Mouse (Mus musculus): ENCODE data around the gene Tnfrsf8.
"Not testable (repeated sequence)": the region's sequence is repeated elsewhere in the genome, so short reads cannot be mapped to it uniquely, and the experiment has no call there.

The Tnfrsf8 gene

DNA sequence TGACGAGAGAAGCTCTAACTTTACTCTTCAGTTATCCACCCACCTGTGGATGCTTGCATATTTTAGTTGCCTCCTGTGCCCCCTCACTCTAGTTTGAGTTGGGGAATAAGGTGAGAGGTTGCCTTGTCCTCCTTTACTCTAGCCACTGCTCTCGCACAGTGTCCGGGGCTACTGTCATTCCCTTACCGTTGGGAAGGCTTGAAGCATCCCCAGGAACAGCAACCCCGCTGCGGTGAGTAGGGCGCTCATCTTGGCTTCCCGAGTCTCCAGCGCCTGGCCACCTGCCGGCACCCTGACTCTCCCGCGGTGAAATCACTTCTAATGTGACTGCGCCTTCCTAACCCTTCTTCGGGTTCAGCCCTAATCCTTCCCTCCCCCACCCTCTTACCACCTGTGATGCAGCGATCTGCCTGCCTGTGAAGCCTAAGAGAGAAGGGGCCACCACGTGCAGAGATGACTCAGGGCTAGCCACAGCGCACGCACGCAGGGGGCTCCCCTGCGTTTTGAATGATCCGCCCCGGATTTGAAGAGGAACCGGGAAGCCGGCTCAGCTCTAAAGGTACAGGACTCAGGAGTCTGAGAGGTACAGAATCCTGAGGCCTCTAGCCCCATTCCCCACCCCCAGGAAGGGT, at the start of gene Tnfrsf8:
TSS of gene Tnfrsf8 (minus strand) at position 329 of the 632 bp plus-strand sequence.
- no peak for DNase-seq (ENCODE audit: low spot score)

DNA sequence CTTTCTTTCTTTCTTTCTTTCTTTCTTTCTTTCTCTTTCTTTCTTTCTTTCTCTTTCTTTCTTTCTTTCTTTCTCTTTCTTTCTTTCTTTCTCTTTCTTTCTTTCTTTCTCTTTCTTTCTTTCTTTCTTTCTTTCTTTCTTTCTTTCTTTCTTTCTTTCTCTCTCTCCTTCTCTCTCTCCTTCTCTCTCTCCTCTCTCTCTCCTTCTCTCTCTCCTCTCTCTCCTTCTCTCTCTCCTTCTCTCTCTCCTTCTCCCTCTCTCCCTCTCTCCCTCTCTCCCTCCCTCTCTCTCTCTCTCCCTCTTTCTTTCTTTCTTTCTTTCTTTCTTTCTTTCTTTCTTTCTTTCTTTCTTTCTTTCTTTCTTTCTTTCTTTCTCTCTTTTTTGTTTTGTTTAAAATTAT, 46.7 kb upstream of the Tnfrsf8 start:
- not testable (repeated sequence) for DNase-seq (ENCODE audit: low spot score)

DNA sequence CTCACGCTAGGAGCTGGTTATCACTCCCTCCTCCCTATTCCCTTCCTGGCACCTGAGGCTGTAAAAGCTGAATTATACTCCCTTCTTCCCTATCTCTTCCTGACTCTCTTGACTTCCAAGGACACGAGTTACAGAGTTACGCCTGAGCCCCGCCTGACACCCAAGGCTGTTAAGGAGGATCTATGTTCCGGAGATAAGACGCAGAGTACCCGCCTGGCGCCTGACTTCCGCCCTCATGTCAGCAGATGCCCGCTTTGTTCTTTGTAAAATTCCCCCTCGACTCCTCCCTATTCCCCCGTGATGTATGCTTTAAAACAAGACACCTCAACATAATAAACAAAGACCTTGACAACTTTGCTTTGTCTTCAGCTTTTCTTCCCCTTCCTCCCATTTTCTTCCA, 46.1 kb upstream of the Tnfrsf8 start:
- DNase-seq (ENCODE audit: low spot score), result no peak

DNA sequence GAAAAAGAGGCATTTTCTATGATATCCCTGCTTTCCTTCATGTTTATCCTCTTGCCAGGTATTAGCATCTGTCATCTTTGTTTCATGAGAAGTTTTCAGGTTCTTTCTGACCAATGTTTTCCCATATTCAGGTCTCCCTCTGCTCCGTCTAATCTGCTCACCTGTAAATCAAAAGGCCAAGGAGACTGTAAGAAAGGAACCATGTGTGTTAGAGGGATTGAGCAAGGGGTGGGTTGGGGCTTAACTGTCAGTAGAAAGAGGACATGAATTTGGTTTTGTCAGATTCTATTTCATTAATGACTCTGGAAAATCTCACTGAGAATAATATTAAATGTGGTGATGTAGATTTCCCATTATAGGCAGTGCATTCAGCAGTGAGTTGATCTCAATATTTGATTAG, 45.6 kb upstream of the Tnfrsf8 start:
- no peak for DNase-seq (ENCODE audit: low spot score)

DNA sequence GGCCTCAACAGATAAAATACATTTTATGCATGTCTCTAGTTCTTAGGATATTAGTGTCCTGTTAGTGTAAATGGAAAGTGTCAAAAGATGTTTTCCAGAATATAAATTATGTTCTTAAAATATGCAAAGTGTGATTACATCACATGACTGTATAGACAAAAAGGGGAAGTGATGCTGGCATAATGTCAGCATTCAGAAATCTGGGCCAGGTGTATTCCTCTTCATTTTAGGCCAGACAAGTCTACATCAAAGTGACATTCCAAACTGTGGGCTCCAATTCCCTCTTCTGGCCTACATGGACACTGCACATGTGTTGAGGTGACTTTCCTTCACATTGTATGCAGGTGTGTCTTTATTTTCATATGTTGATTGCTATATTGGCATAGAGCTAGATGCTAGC, 41.3 kb upstream of the Tnfrsf8 start:
- DNase-seq (ENCODE audit: low spot score), result no peak

DNA sequence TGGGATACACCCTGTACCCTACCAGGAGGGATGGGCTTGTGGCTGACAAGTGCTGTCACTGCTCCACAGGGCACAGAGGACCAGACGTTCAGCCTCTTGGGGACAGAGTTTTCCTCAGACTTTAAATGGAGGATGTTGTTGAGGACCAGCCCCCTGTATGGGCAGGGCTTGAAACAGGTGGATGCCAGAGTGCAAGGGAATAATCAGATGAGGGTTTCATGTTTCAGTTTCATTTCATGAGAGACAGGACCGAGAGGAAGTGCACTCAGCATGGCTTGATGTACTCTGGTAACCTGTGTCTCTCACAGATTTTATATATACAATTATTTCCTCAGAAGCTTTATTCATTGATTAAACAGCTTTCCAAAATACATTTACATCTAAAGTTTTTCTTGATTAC, 38.9 kb upstream of the Tnfrsf8 start:
- DNase-seq (ENCODE audit: low spot score), result no peak

DNA sequence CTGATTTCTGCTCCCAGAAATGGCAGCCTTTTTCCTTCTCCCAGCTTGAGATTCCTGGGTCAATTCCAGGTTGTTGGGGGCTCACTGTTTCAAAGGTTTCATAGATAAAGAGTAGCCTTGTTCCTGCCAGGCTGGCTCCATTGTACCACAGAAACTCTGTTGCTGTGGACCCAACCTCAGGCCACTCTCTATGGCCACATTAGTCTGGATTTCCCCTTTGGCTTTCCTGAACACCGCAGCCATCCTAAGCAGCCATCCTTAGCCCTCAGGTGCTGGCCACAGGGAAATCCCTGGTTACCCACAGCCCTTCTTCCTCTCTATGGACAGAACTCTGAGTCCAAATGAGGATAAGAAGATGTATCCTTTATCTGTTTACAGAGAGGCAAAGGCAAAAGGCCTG, 30.0 kb upstream of the Tnfrsf8 start:
- no peak for DNase-seq (ENCODE audit: low spot score)

DNA sequence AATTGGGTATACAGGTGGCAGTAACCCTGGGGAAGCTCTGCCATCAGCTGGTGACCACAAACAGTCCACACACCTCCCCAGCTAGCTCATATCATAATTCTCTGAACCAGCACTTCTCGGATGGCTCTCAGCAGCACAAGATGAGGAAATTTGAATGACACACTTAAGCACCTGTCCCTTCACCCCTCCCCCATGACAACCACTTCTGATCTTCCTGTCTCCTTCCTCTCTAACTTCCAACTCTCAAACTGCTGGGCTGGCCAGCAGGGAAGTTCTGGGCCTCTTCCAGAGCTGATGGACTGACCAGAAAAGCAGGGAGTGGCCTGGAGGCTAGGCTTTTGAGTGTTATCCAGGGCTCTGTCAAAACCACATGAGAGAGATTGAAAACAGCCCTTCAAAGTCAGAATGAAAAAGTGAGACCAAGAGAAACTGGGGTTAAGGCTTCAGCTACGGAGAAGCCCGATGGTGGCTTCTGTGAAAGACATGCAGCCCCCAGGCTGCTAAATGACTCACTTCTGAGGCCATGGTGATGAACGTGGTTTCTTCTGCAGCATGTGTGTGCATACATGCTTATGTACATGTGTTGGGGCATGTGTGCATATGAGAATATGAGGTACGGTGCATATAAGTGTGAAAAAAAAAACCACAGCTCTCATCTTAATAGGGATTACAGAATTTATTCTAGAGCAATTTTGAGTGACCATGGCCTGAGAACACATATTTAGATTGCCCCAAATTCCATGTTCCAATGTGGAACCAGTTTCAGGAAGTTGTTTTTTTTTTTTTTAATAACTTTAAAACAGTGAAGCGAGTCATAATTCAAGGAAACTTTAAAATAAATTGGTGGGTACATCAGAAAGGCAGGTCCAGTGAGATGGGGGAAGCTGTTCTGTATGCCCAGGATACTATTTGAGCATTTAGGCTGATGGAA, 27.2 kb upstream of the Tnfrsf8 start:
- no peak for DNase-seq (ENCODE audit: low spot score)

DNA sequence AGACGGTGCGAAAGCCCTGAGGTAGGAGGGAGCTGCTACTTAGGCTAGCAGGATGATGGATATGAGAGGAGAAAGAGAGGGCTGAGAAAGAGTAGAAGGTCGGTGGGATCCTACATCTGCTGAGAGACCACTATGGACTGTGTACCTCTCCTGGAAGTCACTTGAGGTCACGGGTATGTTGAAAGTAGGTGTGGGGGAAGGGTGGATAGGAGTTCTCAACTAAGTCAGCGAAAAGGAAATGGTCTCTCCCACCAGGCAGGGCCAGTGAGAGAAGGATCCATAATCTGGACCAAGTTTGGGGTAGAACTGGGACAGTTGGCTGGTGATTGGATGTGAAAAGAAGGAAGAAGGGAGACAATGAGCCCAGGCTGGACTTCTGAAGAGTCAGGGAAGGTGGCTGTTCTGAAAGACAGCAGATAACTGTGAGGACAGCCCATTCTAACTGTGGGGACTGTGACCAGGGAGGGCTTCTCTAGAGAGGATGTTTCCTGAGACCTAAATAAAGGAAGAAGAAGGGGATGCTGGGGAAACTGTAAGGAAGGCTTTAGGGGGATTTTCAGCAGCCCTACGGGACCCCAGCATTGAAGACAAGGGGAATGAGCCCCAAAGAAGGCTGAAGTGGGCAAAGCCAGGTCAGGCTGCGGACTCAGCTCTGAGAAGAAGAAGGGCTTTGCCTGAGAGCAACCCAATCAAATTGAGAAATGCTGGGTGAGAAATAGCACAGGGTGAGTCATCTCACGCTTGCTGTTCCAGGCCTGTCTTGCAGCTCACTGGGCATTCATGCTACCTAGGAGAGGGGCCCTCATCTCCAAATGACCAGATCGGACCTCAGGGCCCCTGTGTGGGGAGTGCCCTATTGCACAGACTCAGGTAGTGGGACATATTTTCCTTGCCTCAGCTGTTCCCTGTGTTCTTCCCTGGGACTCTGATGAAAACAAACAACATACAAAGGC, 23.2 kb upstream of the Tnfrsf8 start:
- no peak for DNase-seq (ENCODE audit: low spot score)

DNA sequence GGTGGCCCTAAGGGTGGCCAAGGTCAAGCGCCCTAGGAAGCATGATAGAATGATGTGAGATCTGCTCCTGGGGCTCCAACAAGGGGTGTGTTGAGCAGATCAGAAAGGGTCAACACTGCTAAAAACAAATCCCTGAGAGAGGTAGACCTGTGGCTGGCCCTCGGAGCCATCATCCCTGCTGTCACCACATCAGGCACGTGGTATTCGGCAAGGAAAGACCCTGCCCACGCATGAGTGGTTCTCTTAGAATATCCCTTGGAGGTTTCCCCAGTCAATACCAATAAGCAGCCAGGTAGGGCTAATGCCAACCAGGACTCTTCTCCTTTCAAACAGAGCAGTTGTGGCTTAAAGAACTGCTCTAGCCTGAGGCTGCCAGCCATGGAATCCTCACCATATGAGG, 21.6 kb upstream of the Tnfrsf8 start:
- DNase-seq (ENCODE audit: low spot score), result no peak

DNA sequence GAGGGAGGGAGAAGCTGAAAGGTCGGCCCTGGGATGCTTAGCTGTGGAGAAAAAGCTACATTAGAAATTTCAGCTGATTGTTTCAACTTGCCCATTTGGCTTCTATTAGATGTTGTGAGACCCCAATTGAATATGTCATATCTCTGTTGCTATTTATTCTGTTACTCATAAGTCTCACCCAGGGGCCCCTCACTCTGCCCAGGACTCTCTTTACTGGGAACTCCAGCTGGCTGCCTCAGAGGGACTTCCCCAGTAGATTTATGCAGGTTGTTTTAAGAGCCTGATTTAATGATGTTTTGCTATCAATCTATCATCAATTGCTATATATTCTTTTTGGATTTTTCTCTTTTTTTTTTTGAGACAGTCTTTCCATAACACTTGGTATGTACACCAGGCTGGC, 21.1 kb upstream of the Tnfrsf8 start:
- DNase-seq (ENCODE audit: low spot score), result no peak

DNA sequence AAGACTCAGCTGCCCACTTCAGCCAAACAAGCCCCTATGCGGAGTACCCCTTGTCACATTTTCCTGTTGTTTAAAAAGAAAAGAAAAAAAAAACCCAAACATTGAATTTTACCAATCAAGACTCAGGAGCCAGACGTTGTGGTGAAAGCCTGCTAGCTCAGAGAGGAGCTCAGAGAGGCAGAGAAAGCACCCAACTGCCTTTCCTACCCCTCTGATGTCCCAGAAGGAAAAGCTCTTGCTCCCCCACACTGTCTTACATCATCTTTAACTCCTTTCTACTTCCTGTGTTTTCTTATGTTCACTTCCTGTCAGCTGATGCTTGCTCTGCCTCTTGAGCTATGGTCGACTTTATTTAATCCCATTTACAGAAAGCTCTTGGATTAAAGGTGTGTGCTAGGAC, 8.7 kb upstream of the Tnfrsf8 start:
- DNase-seq (ENCODE audit: low spot score), result no peak

DNA sequence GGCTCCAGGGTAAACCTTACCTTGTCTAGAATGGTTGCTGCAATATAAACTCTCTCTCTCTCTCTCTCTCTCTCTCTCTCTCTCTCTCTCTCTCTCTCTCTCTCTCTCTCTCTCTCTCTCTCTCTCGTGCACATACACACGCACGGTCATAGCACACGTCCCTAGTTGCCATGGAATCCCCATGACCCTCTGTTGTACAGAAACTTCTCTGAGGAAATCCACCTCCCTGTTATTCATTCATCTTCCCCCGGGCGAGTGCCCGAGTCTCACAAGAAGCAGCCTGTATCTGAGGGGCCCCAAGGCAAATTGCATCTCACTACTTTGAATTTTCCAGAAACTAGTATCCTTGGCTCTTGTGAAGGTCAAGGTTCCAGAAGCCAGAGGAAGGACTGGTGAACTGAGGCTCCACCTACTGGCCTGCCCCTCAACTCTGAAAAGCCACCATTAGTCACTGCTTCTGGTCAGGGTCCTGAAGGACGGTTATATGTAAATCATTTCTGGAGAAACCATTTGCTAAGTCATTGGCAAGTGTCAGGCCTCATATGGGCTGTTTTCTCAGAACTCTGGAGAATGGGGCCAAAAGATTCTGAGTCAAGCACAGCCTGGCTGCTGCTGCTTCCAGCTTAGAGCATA, 8.1 kb upstream of the Tnfrsf8 start:
- DNase-seq (ENCODE audit: low spot score), result no peak

DNA sequence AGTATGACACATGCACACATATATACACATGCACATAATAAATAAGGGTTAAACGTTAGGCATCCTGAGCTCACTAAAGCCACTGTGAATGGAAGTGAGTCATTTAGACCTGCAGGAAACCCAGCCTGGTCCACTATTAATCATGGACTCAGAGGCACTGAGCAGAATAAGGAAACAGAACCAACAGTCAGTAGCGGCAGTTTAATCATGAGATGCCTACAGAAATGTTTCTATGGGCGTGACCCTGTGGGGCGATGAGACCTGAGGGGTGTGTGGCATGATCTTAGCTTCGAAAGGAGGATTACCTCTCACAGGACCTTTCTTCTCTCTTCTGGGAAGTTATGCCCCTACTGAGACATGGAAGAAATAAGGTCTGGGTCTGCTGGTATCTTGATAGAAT, 7.2 kb upstream of the Tnfrsf8 start:
- DNase-seq (ENCODE audit: low spot score), result no peak

DNA sequence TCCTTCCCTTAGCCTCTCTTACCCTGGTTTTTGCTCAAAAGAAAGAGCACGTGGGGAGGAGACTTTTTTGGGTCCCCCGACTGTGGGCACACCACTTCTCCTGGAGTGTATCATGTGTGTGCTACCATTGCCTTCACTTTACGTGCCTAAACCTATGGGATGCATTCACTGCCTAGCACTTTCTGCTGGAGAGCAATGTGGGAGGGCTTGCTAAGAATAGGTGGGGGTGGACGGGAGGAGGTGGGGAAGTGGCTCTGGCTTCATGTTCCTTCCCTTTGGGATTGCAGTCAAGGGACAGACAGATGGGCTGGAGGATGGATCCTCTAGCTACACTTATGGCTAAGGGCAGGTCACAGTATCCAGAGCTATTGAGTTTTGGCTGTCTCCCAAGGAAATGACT, 5.7 kb upstream of the Tnfrsf8 start:
- no peak for DNase-seq (ENCODE audit: low spot score)

DNA sequence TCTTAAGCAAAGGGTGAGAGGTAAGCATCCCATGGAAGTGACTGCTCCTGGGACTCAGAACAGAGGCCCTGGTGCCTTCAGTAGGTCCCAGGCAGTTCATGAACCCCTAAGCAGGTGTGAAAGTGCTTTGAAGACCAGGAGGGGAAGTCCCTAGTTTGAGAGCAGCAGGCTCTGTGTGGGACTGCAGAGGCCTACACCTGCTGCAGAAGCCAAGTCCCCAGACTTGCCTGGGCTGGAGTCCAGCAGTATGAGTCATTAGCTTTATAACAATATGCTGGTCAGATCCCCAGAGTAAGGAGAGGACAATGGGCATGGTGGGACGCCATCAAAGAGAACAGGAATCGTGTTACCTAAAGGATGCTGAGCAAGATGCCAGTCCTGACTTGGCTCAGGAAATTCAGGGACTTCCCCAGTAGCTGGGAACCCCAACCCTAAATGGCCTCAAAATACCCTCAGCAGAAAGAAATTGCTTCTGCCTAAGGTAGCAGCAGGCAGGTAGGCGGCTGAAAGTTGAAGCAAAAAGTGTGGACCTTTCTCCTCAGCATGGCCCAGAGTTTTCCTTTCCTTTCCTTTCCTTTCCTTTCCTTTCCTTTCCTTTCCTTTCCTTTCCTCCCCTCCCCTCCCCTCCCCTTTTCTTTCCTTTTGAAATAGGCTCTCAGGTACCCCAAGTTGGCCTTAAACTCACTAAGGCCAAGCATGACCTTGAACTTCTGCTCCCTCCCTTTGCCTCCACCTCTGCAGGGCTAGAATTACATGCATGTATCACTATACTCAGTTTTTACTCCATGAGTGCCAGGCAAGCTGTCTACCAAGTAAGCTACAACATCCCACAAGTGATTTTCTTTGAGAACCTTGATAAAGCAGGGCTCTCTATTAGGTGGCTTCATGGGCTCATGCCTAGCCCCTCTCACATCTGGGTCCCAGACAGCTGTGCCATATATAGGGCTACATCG, 4.6 kb upstream of the Tnfrsf8 start:
- DNase-seq (ENCODE audit: low spot score), result no peak

DNA sequence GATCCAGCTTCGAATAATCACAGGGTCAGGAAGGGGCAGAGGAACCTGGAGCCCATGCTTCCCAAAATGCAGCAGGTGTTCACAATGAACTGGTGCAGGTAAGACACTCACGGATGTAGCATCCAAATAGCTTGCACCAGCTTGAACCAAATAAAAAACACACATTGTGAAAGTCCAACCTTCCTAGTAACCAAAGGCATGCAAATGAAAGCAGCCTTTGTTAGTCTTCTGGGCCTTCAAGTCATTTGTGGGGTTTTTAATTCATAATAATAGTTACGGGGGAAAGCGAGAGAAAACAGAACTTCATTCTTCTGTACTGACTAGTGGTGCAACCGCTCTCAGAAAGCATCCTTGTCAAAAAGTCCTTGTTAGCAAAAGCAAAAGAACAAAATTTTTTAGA, 1.7 kb upstream of the Tnfrsf8 start:
- no peak for DNase-seq (ENCODE audit: low spot score)

DNA sequence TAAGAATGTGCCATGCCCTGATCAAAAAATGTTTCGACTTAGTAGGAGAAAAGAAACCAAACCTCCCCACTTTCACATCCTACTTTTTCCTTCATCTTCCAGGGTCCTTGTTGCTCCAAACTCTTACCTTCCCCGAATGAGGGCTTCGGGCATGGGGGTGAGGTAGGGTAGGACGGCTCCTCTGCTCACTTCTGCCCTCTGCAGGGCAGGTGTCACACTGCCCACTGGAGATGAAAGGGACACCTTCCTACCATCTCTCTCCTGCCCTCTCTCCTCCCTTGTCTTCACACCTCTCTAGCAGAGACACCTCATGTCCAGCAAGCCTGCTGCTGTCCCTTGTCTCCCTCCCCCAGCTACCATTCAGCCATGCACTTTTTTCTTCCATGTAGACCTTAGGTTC, 998 bp downstream of the Tnfrsf8 start:
- DNase-seq (ENCODE audit: low spot score), result no peak

DNA sequence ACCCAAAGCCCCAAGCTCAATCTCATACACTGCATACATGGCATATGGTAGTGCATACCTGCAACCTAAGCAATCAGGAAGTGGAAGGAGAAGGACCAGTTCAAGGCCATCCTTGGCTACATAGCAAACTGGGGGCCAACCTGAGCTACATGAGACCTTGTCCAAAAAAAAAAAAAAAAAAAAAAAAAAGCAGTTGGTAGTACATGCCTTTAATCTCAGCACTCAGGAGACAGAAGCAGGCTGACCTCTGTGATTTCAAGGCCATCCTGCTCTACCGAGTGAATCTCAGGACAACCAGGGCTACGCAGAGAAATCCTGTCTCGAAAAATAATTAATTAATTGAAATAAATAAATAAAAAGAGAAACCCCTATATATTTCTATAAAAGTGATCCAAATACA, 1.7 kb downstream of the Tnfrsf8 start:
- DNase-seq (ENCODE audit: low spot score), result no peak

DNA sequence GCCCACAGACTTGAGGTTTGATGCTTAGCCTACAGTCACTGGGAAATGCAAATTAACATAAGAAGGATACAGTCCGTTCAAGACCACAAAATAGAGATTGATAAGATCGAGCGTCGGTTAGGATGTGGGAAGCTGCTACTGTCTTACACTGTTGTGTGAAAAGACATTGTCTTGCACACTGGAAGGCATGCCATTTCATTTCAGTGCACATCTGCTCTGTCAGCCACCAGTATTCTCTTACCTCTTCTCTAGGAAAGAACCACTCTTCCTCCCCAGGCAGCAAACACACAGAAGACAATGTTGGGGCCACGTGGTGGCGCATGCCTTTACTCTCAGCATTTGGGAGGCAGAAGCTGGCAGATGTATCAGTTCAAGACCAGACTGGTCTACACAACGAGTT, 2.4 kb downstream of the Tnfrsf8 start:
- no peak for DNase-seq (ENCODE audit: low spot score)

DNA sequence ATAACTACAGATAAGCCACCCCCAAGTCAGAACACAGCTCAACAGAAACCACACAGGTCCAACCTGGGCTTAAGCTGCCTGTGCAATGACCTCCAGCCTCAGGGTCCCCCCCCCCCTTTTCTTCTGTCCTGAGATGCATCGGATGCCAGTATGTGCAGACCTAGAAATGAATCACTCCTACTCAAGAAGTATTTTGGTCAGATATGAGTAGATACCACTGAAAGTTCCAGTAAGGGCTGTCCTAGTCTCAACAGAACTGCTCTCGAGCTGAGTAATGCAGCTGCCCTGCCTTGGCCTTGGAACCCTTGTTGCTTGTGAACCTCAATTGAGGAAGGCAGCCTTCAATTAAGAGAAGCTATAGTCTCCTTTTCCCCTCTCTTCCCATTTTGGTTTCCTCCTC, 4.1 kb downstream of the Tnfrsf8 start:
- DNase-seq (ENCODE audit: low spot score), result no peak
